Mouse (Mus musculus): ENCODE measurements around the gene Zfp384. TPM values are rescaled to one million over a fixed set of nuclear protein-coding genes. Genes with fewer than 3 reads are reported as not detected.

Zfp384 gene
- total and polyA plus RNA-seq, 3 experiments, result 22.4 to 28.2 (median 22.8) TPM

- intact Hi-C loops (cut with DNase I), result no loop called here
- Histone ChIP-seq H3K9ac (ENCODE audit: low read depth, low read length) (no peak overlapping the region), H3K27ac (no peak overlapping the region), H3K36me3 (ENCODE audit: control insufficient read depth, insufficient read depth, low read length) (no peaks in the 10 kb centered on the region), H3K79me2 (replicated peaks; ENCODE audit: control insufficient read depth, insufficient read depth, low read length) (no peaks in the 10 kb centered on the region), H3K4me3 (no peak overlapping the region), H3K27me3 (ENCODE audit: control insufficient read depth, insufficient read depth, low read length) (peaks cover 15% of the 10 kb centered on the region), H3K4me1 (ENCODE audit: control insufficient read depth, insufficient read depth, low read length) (peaks cover 4% of the 10 kb centered on the region)
- WGBS, result 45% methylated on average over 8 of the region's 8 CpGs
- no peak for DNase-seq
- TF ChIP-seq CTCF (IDR thresholded peaks at IDR 0.05), result no peak
- TF ChIP-seq EP300 (IDR thresholded peaks at IDR 0.05; ENCODE audit: insufficient read depth, low read depth, low read length), result no peak
- TF ChIP-seq POLR2A (IDR thresholded peaks at IDR 0.05; ENCODE audit: insufficient read depth, low read depth, low read length), result no peak
Observed at GRCm38 (mm10) chr6:124995831-124996403, 13.0 kb upstream of the Zfp384 start.

GRCm38 (mm10) chr6:124996551-124997501 lies 12.1 kb upstream of the Zfp384 start, which contains the start of gene Pianp:
Gene Pianp, plus strand, starts transcription at chr6:124996694.
- Histone ChIP-seq H3K79me2 (replicated peaks; ENCODE audit: control insufficient read depth, insufficient read depth, low read length) (no peaks in the 10 kb centered on the region), H3K9ac (ENCODE audit: low read depth, low read length) (peak within 1 kb of the TSS; percentile 54), H3K36me3 (ENCODE audit: control insufficient read depth, insufficient read depth, low read length) (no peaks in the 10 kb centered on the region), H3K27me3 (ENCODE audit: control insufficient read depth, insufficient read depth, low read length) (peaks cover 13% of the 10 kb centered on the region), H3K27ac (no peak within 1 kb of the TSS), H3K4me3 (peak within 1 kb of the TSS; percentile 50), H3K4me1 (ENCODE audit: control insufficient read depth, insufficient read depth, low read length) (peaks cover 4% of the 10 kb centered on the region)
- intact Hi-C loops (cut with DNase I), result no loop called here
- WGBS, result 1% methylated on average over 78 of the region's 78 CpGs
- TF ChIP-seq CTCF (IDR thresholded peaks at IDR 0.05) (no peak), POLR2A (IDR thresholded peaks at IDR 0.05; ENCODE audit: insufficient read depth, low read depth, low read length) (no peak), EP300 (IDR thresholded peaks at IDR 0.05; ENCODE audit: insufficient read depth, low read depth, low read length) (no peak)
- DNase-seq, result peak; percentile 78 to 88

GRCm38 (mm10) chr6:124998066-124998465 lies 10.9 kb upstream of the Zfp384 start:
- TF ChIP-seq EP300 (IDR thresholded peaks at IDR 0.05; ENCODE audit: insufficient read depth, low read depth, low read length) (no peak), CTCF (IDR thresholded peaks at IDR 0.05) (no peak), POLR2A (IDR thresholded peaks at IDR 0.05; ENCODE audit: insufficient read depth, low read depth, low read length) (no peak)
- Histone ChIP-seq H3K27ac (no peak overlapping the region), H3K4me3 (no peak overlapping the region), H3K79me2 (replicated peaks; ENCODE audit: control insufficient read depth, insufficient read depth, low read length) (no peaks in the 10 kb centered on the region), H3K4me1 (ENCODE audit: control insufficient read depth, insufficient read depth, low read length) (peaks cover 4% of the 10 kb centered on the region), H3K36me3 (ENCODE audit: control insufficient read depth, insufficient read depth, low read length) (no peaks in the 10 kb centered on the region), H3K9ac (ENCODE audit: low read depth, low read length) (no peak overlapping the region), H3K27me3 (ENCODE audit: control insufficient read depth, insufficient read depth, low read length) (peaks cover 13% of the 10 kb centered on the region)
- DNase-seq, result no peak
- intact Hi-C loops (cut with DNase I), result no loop called here
- WGBS, result 9% methylated on average over 8 of the region's 8 CpGs

- intact Hi-C loops (cut with DNase I), result no loop called here
- no peak overlapping the region for H3K9ac ChIP-seq (ENCODE audit: low read depth, low read length)
- 38% methylated on average over 14 of the region's 14 CpGs for WGBS
Observed at GRCm38 (mm10) chr6:124999091-124999490, 9.9 kb upstream of the Zfp384 start.

GRCm38 (mm10) chr6:124999546-124999945 lies 9.4 kb upstream of the Zfp384 start:
- Histone ChIP-seq H3K36me3 (ENCODE audit: control insufficient read depth, insufficient read depth, low read length) (no peaks in the 10 kb centered on the region), H3K79me2 (replicated peaks; ENCODE audit: control insufficient read depth, insufficient read depth, low read length) (no peaks in the 10 kb centered on the region), H3K27me3 (ENCODE audit: control insufficient read depth, insufficient read depth, low read length) (peaks cover 11% of the 10 kb centered on the region), H3K4me3 (no peak overlapping the region), H3K9ac (ENCODE audit: low read depth, low read length) (no peak overlapping the region), H3K4me1 (ENCODE audit: control insufficient read depth, insufficient read depth, low read length) (peaks cover 4% of the 10 kb centered on the region), H3K27ac (no peak overlapping the region)
- no peak for TF ChIP-seq POLR2A (IDR thresholded peaks at IDR 0.05; ENCODE audit: insufficient read depth, low read depth, low read length)
- TF ChIP-seq CTCF (IDR thresholded peaks at IDR 0.05), result no peak
- no peak for TF ChIP-seq EP300 (IDR thresholded peaks at IDR 0.05; ENCODE audit: insufficient read depth, low read depth, low read length)
- 34% methylated on average over 10 of the region's 10 CpGs for WGBS
- no peak for DNase-seq
- intact Hi-C loops (cut with DNase I), result no loop called here

More at GRCm38 (mm10) chr6:124999091-124999490, 9.9 kb upstream of the Zfp384 start:
- H3K27me3 ChIP-seq (ENCODE audit: control insufficient read depth, insufficient read depth, low read length), result peaks cover 11% of the 10 kb centered on the region
- H3K27ac ChIP-seq, result no peak overlapping the region
- H3K4me1 ChIP-seq (ENCODE audit: control insufficient read depth, insufficient read depth, low read length), result peaks cover 4% of the 10 kb centered on the region
- TF ChIP-seq POLR2A (IDR thresholded peaks at IDR 0.05; ENCODE audit: insufficient read depth, low read depth, low read length) (no peak), CTCF (IDR thresholded peaks at IDR 0.05) (no peak), EP300 (IDR thresholded peaks at IDR 0.05; ENCODE audit: insufficient read depth, low read depth, low read length) (no peak)
- no peaks in the 10 kb centered on the region for H3K79me2 ChIP-seq (replicated peaks; ENCODE audit: control insufficient read depth, insufficient read depth, low read length)
- H3K4me3 ChIP-seq, result no peak overlapping the region
- no peaks in the 10 kb centered on the region for H3K36me3 ChIP-seq (ENCODE audit: control insufficient read depth, insufficient read depth, low read length)
- DNase-seq, result no peak
